Mouse (Mus musculus): Measurements from ENCODE around the gene Hacd1. TPM values are rescaled to one million over a fixed set of nuclear protein-coding genes. Genes with fewer than 3 reads are reported as not detected.

Hacd1 gene
- total RNA-seq, 2 experiments from 2014 or later: 247 to 255 TPM

GRCm38 (mm10) chr2:14005121-14005520 is 50.8 kb downstream of the Hacd1 start:
- DNase-seq: no peak

GRCm38 (mm10) chr2:13960136-13960535 is 95.8 kb downstream of the Hacd1 start:
- DNase-seq: no peak

GRCm38 (mm10) chr2:13956463-13956862 is 99.5 kb downstream of the Hacd1 start:
- DNase-seq: no peak

GRCm38 (mm10) chr2:13938118-13938517 is 117.8 kb downstream of the Hacd1 start:
- no peak for DNase-seq

- DNase-seq: no peak
These were observed 120.6 kb downstream of the Hacd1 start for GRCm38 (mm10) chr2:13935343-13935742.

GRCm38 (mm10) chr2:13932253-13932652 is 123.7 kb downstream of the Hacd1 start:
- DNase-seq: no peak

- no peak for DNase-seq
These were observed 125.2 kb downstream of the Hacd1 start for GRCm38 (mm10) chr2:13930724-13931123.

- no peak for DNase-seq
These were observed 167.4 kb downstream of the Hacd1 start for GRCm38 (mm10) chr2:13888568-13888967.

GRCm38 (mm10) chr2:13857461-13857860 is 198.5 kb downstream of the Hacd1 start:
- no peak for DNase-seq

- no peak for DNase-seq
These were observed 200.4 kb downstream of the Hacd1 start for GRCm38 (mm10) chr2:13855510-13855909.

- no peak for DNase-seq
These were observed 219.6 kb downstream of the Hacd1 start for GRCm38 (mm10) chr2:13836310-13836709.

- no peak for DNase-seq
These were observed 220.9 kb downstream of the Hacd1 start for GRCm38 (mm10) chr2:13834989-13835388.

- no peak for DNase-seq
These were observed 239.3 kb downstream of the Hacd1 start for GRCm38 (mm10) chr2:13816645-13817044.

GRCm38 (mm10) chr2:13808593-13808992 is 247.3 kb downstream of the Hacd1 start:
- DNase-seq: no peak

GRCm38 (mm10) chr2:13808008-13808407 is 247.9 kb downstream of the Hacd1 start:
- DNase-seq: no peak

GRCm38 (mm10) chr2:13806120-13806519 is 249.8 kb downstream of the Hacd1 start:
- no peak for DNase-seq

GRCm38 (mm10) chr2:13800639-13801038 is 255.3 kb downstream of the Hacd1 start:
- no peak for DNase-seq

Other genes starting within 250 kb of the Hacd1 start
- gene Stam, start 18.0 kb upstream of the Hacd1 start, total RNA-seq (2021): 10 to 100 TPM; 17.6 to 18.7 TPM
- under 1 TPM; 0.21 to 0.31 TPM for gene Tmem236, start 118.4 kb upstream of the Hacd1 start, total RNA-seq (2021)
- 10 to 100 TPM; 15.2 to 17.7 TPM for gene Mrc1, start 173.3 kb upstream of the Hacd1 start, total RNA-seq (2021)